ENCODE assay signal across 7 mouse cellular contexts in the genomic region with DNA sequence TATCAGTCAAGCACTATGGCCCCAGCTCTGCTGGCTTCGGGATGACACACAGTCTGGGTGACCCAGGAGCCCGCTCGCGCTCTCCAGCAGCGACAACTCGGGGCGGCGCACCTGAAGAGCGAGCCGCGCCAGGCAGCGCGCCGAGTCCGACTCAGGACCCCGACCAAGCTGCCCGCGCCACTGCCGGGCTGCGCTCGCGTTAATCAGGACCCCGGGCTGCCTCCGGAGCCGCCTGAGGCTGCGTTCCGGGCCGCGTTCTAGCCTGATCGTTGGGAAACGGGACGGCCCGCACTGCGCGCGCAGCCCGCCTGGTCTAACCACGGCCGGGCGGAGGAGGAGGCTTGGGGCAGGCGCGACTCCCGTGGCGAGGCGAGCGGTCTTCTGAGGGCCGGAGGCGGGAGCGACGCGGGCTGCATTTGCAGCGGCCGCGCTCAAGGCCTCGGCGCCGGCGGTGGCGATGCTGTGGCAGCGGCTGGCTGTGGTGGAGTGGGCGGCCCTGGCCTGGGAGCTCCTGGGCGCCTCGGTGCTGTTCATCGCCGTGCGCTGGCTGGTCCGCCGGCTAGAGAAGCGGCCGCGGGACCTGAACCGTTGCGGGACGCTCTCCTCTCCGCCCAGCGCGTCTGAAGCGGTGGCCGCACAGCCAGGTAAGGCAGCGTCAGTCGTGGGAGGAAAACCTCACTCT. TPM values are rescaled to one million over a fixed set of nuclear protein-coding genes. Genes with fewer than 3 reads are reported as not detected.
DNase-seq lines count a peak whose midpoint lies in the region; ATAC-seq lines count a peak whose summit lies in the region.

A gene (plus strand): TSS at position 225 of the 682 bp plus-strand sequence.

- H3K27ac ChIP-seq in embryonic facial prominence, embryonic 11.5 days (replicated peaks; ENCODE audit: low read depth, low read length): peak within 1 kb of the TSS; percentile 91
- peak within 1 kb of the TSS; percentile 93 for H3K27ac ChIP-seq in limb, embryonic 11.5 days (replicated peaks; ENCODE audit: low read depth, low read length)
- peak within 1 kb of the TSS; percentile 83 for H3K27ac ChIP-seq in midbrain, embryonic 14.5 days (replicated peaks; ENCODE audit: low read depth, low read length)

- H3K9me3 ChIP-seq in embryonic facial prominence, embryonic 11.5 days (replicated peaks; ENCODE audit: control insufficient read depth, low read length): no peaks in the 10 kb centered on the region
- no peaks in the 10 kb centered on the region for H3K9me3 ChIP-seq in limb, embryonic 11.5 days (ENCODE audit: control insufficient read depth, low read length)
- H3K9me3 ChIP-seq in midbrain, embryonic 14.5 days (ENCODE audit: control insufficient read depth, low read length): no peaks in the 10 kb centered on the region

- peak within 1 kb of the TSS; percentile 42 for H3K4me2 ChIP-seq in embryonic facial prominence, embryonic 11.5 days (ENCODE audit: low read depth, low read length)
- peak within 1 kb of the TSS; percentile 61 for H3K4me2 ChIP-seq in limb, embryonic 11.5 days (ENCODE audit: low read depth, severe bottlenecking)
- H3K4me2 ChIP-seq in midbrain, embryonic 14.5 days (ENCODE audit: low read length): peak within 1 kb of the TSS; percentile 78

- peak within 1 kb of the TSS; percentile 97 for H3K9ac ChIP-seq in embryonic facial prominence, embryonic 11.5 days (replicated peaks; ENCODE audit: low read length)
- peak within 1 kb of the TSS; percentile 97 for H3K9ac ChIP-seq in limb, embryonic 11.5 days (ENCODE audit: low read length)
- peak within 1 kb of the TSS; percentile 90 for H3K9ac ChIP-seq in midbrain, embryonic 14.5 days (replicated peaks; ENCODE audit: low read length)

- peak; percentile 96 for ATAC-seq in embryonic facial prominence, embryonic 11.5 days (replicated peaks; ENCODE audit: insufficient number of reproducible peaks, low FRiP score, low TSS enrichment, low read depth)
- peak; percentile 95 for ATAC-seq in limb, embryonic 11.5 days (ENCODE audit: insufficient number of reproducible peaks, low FRiP score, low TSS enrichment, low read depth)
- ATAC-seq in midbrain, embryonic 14.5 days (ENCODE audit: low FRiP score, low TSS enrichment): peak; percentile 96

- under 1% methylated on average over 65 of the region's 81 CpGs for WGBS in embryonic facial prominence, embryonic 11.5 days
- under 1% methylated on average over 76 of the region's 81 CpGs for WGBS in limb, embryonic 11.5 days
- under 1% methylated on average over 81 of the region's 81 CpGs for WGBS in midbrain, embryonic 14.5 days

- no peaks in the 10 kb centered on the region for H3K4me1 ChIP-seq in embryonic facial prominence, embryonic 11.5 days (ENCODE audit: control insufficient read depth, insufficient read depth, low read length)
- H3K4me1 ChIP-seq in limb, embryonic 11.5 days (ENCODE audit: control insufficient read depth, insufficient read depth, low read length): peaks cover 4% of the 10 kb centered on the region
- H3K4me1 ChIP-seq in midbrain, embryonic 14.5 days (ENCODE audit: control insufficient read depth, insufficient read depth, low read length): peaks cover 17% of the 10 kb centered on the region

- H3K4me3 ChIP-seq in embryonic facial prominence, embryonic 11.5 days (ENCODE audit: low read depth, low read length): peak within 1 kb of the TSS; percentile 94
- peak within 1 kb of the TSS; percentile 96 for H3K4me3 ChIP-seq in limb, embryonic 11.5 days (ENCODE audit: low read depth, low read length)
- H3K4me3 ChIP-seq in midbrain, embryonic 14.5 days (replicated peaks; ENCODE audit: low read depth, low read length): peak within 1 kb of the TSS; percentile 93

- DNase-seq in adrenal gland, postnatal 14 days: peak; percentile 96
- DNase-seq in embryonic facial prominence, embryonic 11.5 days (ENCODE audit: low spot score): peak; percentile 95
- peak; percentile 99 for DNase-seq in heart, adult 11 months
- peak; percentile 94 for DNase-seq in kidney, adult 18-20 months
- peak; percentile 96 for DNase-seq in limb, embryonic 11.5 days (ENCODE audit: low spot score)
- DNase-seq in midbrain, embryonic 14.5 days: peak; percentile 96
- peak; percentile 82 to 94 for DNase-seq in spleen, adult 18-20 months

- no peaks in the 10 kb centered on the region for H3K27me3 ChIP-seq in embryonic facial prominence, embryonic 11.5 days (ENCODE audit: control insufficient read depth, insufficient read depth, low read length)
- H3K27me3 ChIP-seq in limb, embryonic 11.5 days (ENCODE audit: control insufficient read depth, insufficient read depth, low read length): no peaks in the 10 kb centered on the region
- no peaks in the 10 kb centered on the region for H3K27me3 ChIP-seq in midbrain, embryonic 14.5 days (ENCODE audit: control insufficient read depth, insufficient read depth, low read length)

- no peaks in the 10 kb centered on the region for H3K36me3 ChIP-seq in embryonic facial prominence, embryonic 11.5 days (replicated peaks; ENCODE audit: control insufficient read depth, insufficient read depth, low read depth, low read length)
- H3K36me3 ChIP-seq in limb, embryonic 11.5 days (ENCODE audit: control insufficient read depth, insufficient read depth, low read length): no peaks in the 10 kb centered on the region
- peaks cover 32% of the 10 kb centered on the region for H3K36me3 ChIP-seq in midbrain, embryonic 14.5 days (ENCODE audit: control insufficient read depth, insufficient read depth, low read length)

RNA-seq across cellular contexts. Expression of the gene that starts here (rescaled TPM):
- 32.5 and 33.8 TPM in 2 replicates for total RNA-seq in adrenal gland, postnatal 14 days (2021)
- 44.8 and 46.1 TPM in 2 replicates for polyA plus RNA-seq in embryonic facial prominence, embryonic 11.5 days (2014; fragmentation: Nextera tagmentation; extraction: Ambion mirVana)
- 44.4 and 47.5 TPM in 2 replicates for polyA plus RNA-seq in limb, embryonic 11.5 days (2014; fragmentation: Nextera tagmentation; extraction: Ambion mirVana)
- 26.9 and 27.8 TPM in 2 replicates for polyA plus RNA-seq in midbrain, embryonic 14.5 days (2014; fragmentation: Nextera tagmentation; extraction: Ambion mirVana)

Comparison
In these comparisons a context has a peak if more than half of its experiments do, and no peak if none do; other contexts are left out.
1. Peak in every context shown above with its lines: DNase-seq, ATAC-seq, H3K4me3 ChIP-seq and H3K27ac ChIP-seq.